Mouse (Mus musculus) left cerebral cortex, adult 18-20 months (tissue): ENCODE results near the gene Qrfpr. TPM values are rescaled to one million over a fixed set of nuclear protein-coding genes. Genes with fewer than 3 reads are reported as not detected.

Experiments
- DNase-seq, 2 experiments: peaks; one replicate each; pipeline ENCODE4 v3.0.0; 2021 to 2022; ENCODE audit warnings: low spot score in 2 of 2, mixed read lengths in 1 of 2
- total RNA-seq, 2 experiments: library from RNA; stranded (reverse); gene quantifications; 2 replicates each; pipeline ENCODE4 v1.2.3; 2021

Qrfpr gene
- total RNA-seq, 2 experiments from 2014 or later = 4.7 to 5.5 TPM

GRCm38 (mm10) chr3:36155268-36155667 lies 66.8 kb downstream of the Qrfpr start:
- DNase-seq = no peak

DNA sequence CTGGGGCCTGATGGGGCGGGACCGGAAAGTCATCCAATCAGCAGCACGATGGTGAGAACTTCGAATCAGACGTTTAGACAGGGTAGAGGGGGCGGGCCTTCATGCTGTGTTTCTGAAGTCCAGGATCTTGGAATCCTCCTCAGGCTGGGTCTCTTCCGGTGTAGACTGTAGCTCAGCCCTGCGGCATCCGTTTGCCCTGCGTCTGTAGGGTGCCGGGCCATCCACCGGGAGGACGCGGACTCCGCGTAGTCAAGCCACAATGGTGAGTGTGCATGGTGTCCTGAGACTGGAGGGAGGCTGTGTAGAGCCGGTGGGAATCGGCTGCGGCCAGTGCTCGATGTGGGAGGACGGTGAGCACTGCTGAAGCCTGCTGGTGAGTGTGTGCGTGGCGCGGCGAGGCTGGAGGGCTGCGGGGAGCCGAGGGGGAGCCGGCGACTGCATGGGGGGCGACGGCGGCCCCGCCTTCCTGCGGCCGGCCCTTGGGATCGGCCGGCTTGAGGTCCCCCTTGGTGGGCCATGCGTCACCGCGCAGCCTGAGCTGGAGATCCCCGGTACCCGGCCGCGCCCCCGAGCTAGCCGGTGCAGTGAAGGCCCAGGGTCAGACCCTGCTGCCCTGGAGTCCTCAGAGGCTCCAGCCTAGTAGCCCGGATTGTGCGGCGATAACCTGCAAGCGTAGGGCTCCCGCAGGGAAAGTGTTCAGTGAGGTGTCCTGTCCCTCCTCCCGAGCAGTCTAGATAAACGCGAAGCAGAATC lies 71.0 kb downstream of the Qrfpr start, which contains the start of gene D3Ertd254e:
Gene D3Ertd254e (plus strand): TSS at position 84 of the 753 bp plus-strand sequence.
- DNase-seq = peak; percentile 86 to 93

GRCm38 (mm10) chr3:36150537-36150933 lies 71.6 kb downstream of the Qrfpr start:
- DNase-seq = no peak

DNA sequence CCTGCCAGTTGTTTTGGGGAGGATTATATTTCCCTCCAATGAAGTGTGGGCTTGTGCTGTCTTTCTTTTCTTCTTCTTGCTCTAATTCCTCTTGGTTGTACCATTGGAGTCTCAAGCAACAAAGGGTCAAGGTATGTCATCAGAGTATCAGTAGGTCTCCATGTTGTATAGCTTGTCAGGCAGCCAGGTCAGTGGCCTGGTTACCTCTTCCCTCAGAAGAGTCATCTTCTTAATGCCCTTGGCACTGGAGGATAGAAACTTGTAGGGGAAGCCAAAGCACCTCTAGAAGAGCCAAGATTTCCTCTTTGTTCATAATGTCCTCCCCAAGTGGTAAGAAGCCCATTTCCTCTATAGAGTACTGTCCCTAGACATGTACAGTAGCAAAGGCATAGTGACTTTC lies 83.1 kb downstream of the Qrfpr start:
- DNase-seq = no peak

- DNase-seq = no peak
Measured at GRCm38 (mm10) chr3:36138171-36138660, 83.9 kb downstream of the Qrfpr start.

GRCm38 (mm10) chr3:36137560-36137959 lies 84.6 kb downstream of the Qrfpr start:
- no peak for DNase-seq

DNA sequence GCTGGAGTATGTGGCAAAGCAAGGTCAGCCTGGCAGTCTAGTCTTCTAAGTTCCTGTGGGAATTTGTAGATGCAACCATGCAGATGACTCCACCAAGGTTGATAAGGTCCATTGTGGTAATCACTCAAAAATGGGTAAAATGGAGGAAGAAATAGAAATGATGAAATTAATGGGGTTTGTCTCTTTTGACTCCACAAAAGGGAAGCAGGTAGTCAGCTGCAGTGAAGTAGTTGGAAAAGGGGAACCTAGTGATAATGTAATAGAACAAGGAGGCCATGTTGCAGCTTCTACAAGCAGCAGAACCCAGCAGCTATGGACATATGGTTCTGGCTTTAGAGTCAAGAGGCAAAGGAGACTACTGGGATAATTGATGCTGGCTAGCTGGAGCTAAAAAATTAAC lies 86.0 kb downstream of the Qrfpr start:
- no peak for DNase-seq

Other genes starting within 250 kb of the Qrfpr start
- gene Mccc1, start 221.6 kb downstream of the Qrfpr start, total RNA-seq = 10 to 100 TPM; 30.8 to 33.3 TPM
- not detected for gene Ccdc144b, start 168.8 kb downstream of the Qrfpr start, total RNA-seq
- 10 to 100 TPM; 40.2 to 41.3 TPM for gene Acad9, start 156.3 kb downstream of the Qrfpr start, total RNA-seq
- gene D3Ertd254e, start 71.3 kb downstream of the Qrfpr start, total RNA-seq = 10 to 100 TPM; 19.5 to 20.7 TPM